Mouse (Mus musculus) c-Kit-positive CD71-positive TER-119-negative erythroid progenitor cells, embryonic 14.5 days (primary cell): Measurements from ENCODE around the gene Aktip.

Experiments
- DNase-seq: peaks from one replicate; pipeline ENCODE4 v3.0.0-alpha.2; 2013; ENCODE audit warnings: low read depth

Gene Aktip

GRCm38 (mm10) chr8:91126786-91127185, 73.0 kb downstream of the Aktip start:
- no peak for DNase-seq

- DNase-seq: no peak
Observed at GRCm38 (mm10) chr8:91124315-91124714, 75.5 kb downstream of the Aktip start.

- DNase-seq: peak; percentile 22
Observed at GRCm38 (mm10) chr8:91118131-91118530, 81.6 kb downstream of the Aktip start.

- no peak for DNase-seq
Observed at GRCm38 (mm10) chr8:91117537-91117936, 82.2 kb downstream of the Aktip start.

- no peak for DNase-seq
Observed at GRCm38 (mm10) chr8:91114910-91115309, 84.9 kb downstream of the Aktip start.

- DNase-seq: no peak
Observed at GRCm38 (mm10) chr8:91114428-91114827, 85.3 kb downstream of the Aktip start.

- no peak for DNase-seq
Observed at GRCm38 (mm10) chr8:91111868-91112477, 87.8 kb downstream of the Aktip start.

- no peak for DNase-seq
Observed at GRCm38 (mm10) chr8:91106271-91106670, 93.5 kb downstream of the Aktip start.

GRCm38 (mm10) chr8:91098106-91098505, 101.7 kb downstream of the Aktip start:
- no peak for DNase-seq

GRCm38 (mm10) chr8:91094135-91094534, 105.6 kb downstream of the Aktip start:
- no peak for DNase-seq

GRCm38 (mm10) chr8:91089601-91090000, 110.2 kb downstream of the Aktip start:
- no peak for DNase-seq

- no peak for DNase-seq
Observed at GRCm38 (mm10) chr8:91088452-91088851, 111.3 kb downstream of the Aktip start.

- no peak for DNase-seq
Observed at GRCm38 (mm10) chr8:91082428-91082827, 117.3 kb downstream of the Aktip start.

- no peak for DNase-seq
Observed at GRCm38 (mm10) chr8:91081911-91082310, 117.9 kb downstream of the Aktip start.

GRCm38 (mm10) chr8:91079678-91080077, 120.1 kb downstream of the Aktip start:
- peak; percentile 55 for DNase-seq

GRCm38 (mm10) chr8:91077077-91077867, 122.5 kb downstream of the Aktip start:
- no peak for DNase-seq

GRCm38 (mm10) chr8:91070275-91070859, 129.4 kb downstream of the Aktip start:
- DNase-seq: peak; percentile 77

GRCm38 (mm10) chr8:91069834-91070233, 129.9 kb downstream of the Aktip start, which contains the start of gene Rbl2:
Gene Rbl2, plus strand, starts transcription at chr8:91070057.
- peak; percentile 90 for DNase-seq

GRCm38 (mm10) chr8:91069407-91069806, 130.4 kb downstream of the Aktip start:
- no peak for DNase-seq

GRCm38 (mm10) chr8:91065179-91065578, 134.6 kb downstream of the Aktip start:
- no peak for DNase-seq
